Mouse (Mus musculus) CH12.LX (cell line): ENCODE measurements at regions not wholly inside any gene's neighbourhood (a gene's known extent, or its start where the extent isn't known, plus 50 kb on each side); places are given as distances from the start of the nearest gene placed in this dataset.

Experiments used
- DNase-seq: peaks from one replicate; pipeline ENCODE4 v3.0.0-alpha.2; 2013; ENCODE audit errors: extremely low read depth
- H3K27ac ChIP-seq: 2 replicates; pipeline ENCODE4 v1.5.1; 2012; ENCODE audit warnings: low read depth, mild to moderate bottlenecking, control low read depth, moderate library complexity; ENCODE audit not compliant: insufficient read depth
- H3K27me3 ChIP-seq: replicated peaks from 2 replicates; pipeline ENCODE3; 2012; ENCODE audit warnings: inconsistent platforms
- H3K36me3 ChIP-seq, 2 experiments: replicated peaks in 1 of 2; 2 replicates each; pipeline versions ENCODE3 to v1.6.1; 2012; ENCODE audit warnings: inconsistent platforms in 1 of 2, low read length in 1 of 2, mild to moderate bottlenecking in 1 of 2, mixed read lengths in 1 of 2, moderate library complexity in 1 of 2; ENCODE audit not compliant: control insufficient read depth in 1 of 2, insufficient read depth in 1 of 2
- H3K4me1 ChIP-seq, 2 experiments: 2 replicates each; pipeline ENCODE4 v1.6.1; 2012; ENCODE audit warnings: inconsistent platforms in 1 of 2, moderate library complexity in 1 of 2; ENCODE audit not compliant: insufficient read depth in 2 of 2, control insufficient read depth in 1 of 2
- H3K4me2 ChIP-seq: 2 replicates; pipeline ENCODE4 v1.6.1; 2012; ENCODE audit warnings: low read depth, mild to moderate bottlenecking, control low read depth; ENCODE audit not compliant: poor library complexity, insufficient read depth, severe bottlenecking
- H3K4me3 ChIP-seq, 3 experiments: fragments of 150-350 bp in 1 of 3; sonication (generic) in 1 of 3; replicated peaks in 1 of 3; 2 replicates each; pipeline versions ENCODE3 to v1.5.1; 2011 to 2012; ENCODE audit warnings: low read depth in 2 of 3, low read length in 2 of 3, mild to moderate bottlenecking in 2 of 3, moderate library complexity in 2 of 3, control low read depth in 1 of 3, improper control_type of control experiment in 1 of 3, inconsistent platforms in 1 of 3, mixed read lengths in 1 of 3; ENCODE audit not compliant: poor library complexity in 1 of 3
- H3K79me2 ChIP-seq: replicated peaks from 2 replicates; pipeline ENCODE4 v1.6.1; 2012; ENCODE audit warnings: mild to moderate bottlenecking, moderate library complexity; ENCODE audit not compliant: control insufficient read depth, poor library complexity, insufficient read depth, severe bottlenecking; ENCODE audit errors: extremely low read depth
- H3K9ac ChIP-seq: 2 replicates; pipeline ENCODE4 v1.6.1; 2012; ENCODE audit warnings: low read depth, mild to moderate bottlenecking, control low read depth, moderate library complexity; ENCODE audit not compliant: insufficient read depth
- H3K9me3 ChIP-seq: replicated peaks from 2 replicates; pipeline ENCODE3; 2012; ENCODE audit warnings: low read length, inconsistent platforms, mixed read lengths
- CTCF ChIP-seq, 2 experiments: IDR thresholded peaks in 1 of 2; conservative IDR thresholded peaks in 1 of 2; 2 replicates each; pipeline ENCODE4 v1.5.1; 2011 to 2012; ENCODE audit warnings: low read depth in 2 of 2, low read length in 2 of 2, improper control_type of control experiment in 1 of 2, inconsistent platforms in 1 of 2, mild to moderate bottlenecking in 1 of 2, moderate library complexity in 1 of 2
- RAD21 ChIP-seq: IDR thresholded peaks from 2 replicates; pipeline ENCODE4 v1.6.1; 2011; ENCODE audit warnings: low read depth, mild to moderate bottlenecking, low read length, improper control_type of control experiment, moderate library complexity
- SIN3A ChIP-seq: IDR thresholded peaks from 2 replicates; pipeline ENCODE4 v1.6.1; 2012; ENCODE audit warnings: low read length, improper control_type of control experiment, inconsistent platforms
- UBTF ChIP-seq: IDR thresholded peaks from 2 replicates; pipeline ENCODE4 v1.6.1; 2012; ENCODE audit warnings: low read depth, mild to moderate bottlenecking, inconsistent platforms, low read length, improper control_type of control experiment, moderate library complexity
- ZNF384 ChIP-seq: IDR thresholded peaks from 2 replicates; pipeline ENCODE4 v1.6.1; 2012; ENCODE audit warnings: low read depth, low read length, improper control_type of control experiment, inconsistent platforms
- dilution Hi-C: fragments of 300-500 bp; cut with MboI; formaldehyde crosslinking; loops from 2 replicates; pipeline ENCODE4 v1.14.3; 2020; ENCODE audit warnings: low sequenced_read_pairs; ENCODE audit not compliant: extremely low pct_unique_long_range_greater_than_20kb, extremely low pct_ligation_motif_present
- in situ Hi-C: fragments of 300-500 bp; cut with MboI; formaldehyde crosslinking; loops from 3 replicates; pipeline ENCODE4 v1.14.3; 2019; ENCODE audit warnings: low sequenced_read_pairs, low pct_ligation_motif_present, low pct_unique_long_range_greater_than_20kb, mixed read lengths

DNA sequence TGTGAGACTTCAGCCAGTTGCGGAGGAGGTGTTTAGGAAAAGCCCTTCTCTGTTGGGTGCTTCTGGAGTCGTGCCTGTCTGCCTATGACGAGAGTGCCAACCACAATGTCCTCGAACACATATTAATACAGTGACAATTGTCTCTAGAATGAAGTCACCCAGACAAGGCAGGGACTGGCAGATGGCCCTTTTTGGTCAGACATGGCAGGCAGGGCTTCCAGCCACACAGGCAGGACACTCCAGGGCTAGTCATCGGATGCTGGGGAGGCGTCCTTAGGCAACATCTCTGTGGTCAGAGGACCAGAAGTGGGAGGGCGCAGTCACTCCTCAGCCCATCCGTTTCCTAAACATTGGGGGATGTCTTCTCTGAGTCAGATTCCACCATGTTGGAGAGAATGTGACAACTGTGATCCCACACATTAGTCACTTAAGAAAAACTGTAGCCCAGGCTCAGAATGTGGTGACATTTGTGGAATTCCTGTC is 53.0 kb upstream of the Itga11 start:
- no peak overlapping the region for H3K4me2 ChIP-seq
- dilution Hi-C loops: no loop called here

DNA sequence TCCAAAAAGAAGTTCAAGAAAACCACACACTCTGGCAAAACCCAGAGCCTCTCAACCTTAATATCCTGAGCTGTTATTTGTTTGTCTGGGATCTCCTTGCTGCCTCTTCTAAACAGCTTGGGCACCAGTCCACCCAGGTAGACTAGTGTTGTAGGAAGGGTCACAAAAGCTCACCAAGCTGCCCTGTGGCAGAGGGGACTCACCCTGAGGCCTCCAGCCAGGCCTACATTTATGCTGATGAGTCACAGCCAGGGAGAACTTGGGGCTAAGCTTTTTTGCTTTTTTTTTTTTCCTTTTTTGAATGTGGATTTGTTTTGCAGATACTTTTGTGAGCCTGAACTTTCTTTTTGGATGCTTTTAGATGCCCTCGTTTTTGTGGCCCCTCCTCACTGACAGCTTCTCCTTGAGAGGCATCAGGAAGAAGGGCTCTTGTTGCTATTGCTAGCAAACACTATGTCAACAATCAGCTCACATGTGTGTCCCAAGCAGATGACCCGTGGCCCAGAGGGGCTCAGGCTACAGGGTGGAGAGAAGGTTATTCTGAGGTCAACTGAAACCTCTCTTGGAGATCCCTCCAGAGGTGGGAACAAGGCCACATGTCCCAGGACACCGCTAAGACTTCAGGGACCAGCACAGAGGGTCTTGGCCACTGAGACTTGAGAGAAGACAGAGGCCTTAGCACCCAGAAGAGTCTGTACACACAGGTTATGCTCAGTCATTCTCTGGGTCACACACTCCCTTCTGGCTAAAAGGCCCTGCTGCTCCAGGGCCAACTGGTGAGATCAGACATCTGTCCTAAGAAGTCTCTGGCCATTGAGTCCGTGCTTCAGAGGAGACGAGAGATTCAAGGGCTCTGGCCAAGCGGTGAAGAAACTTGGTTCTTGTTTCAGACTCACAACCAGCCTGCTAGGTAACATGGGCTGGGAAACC is 50.3 kb upstream of the Itga11 start:
- no peak overlapping the region for H3K27ac ChIP-seq
- H3K27me3 ChIP-seq: no peaks in the 10 kb centered on the region
- no peak for DNase-seq
- in situ Hi-C loops: loop anchor here (10.0 kb wide), 2 partner anchors 87 to 147 kb away; no protein-coding TSS in a partner anchor
- no peaks in the 10 kb centered on the region for H3K79me2 ChIP-seq
- TF ChIP-seq RAD21: no peak
- peak; percentile 61 for TF ChIP-seq ZNF384
- no peaks in the 10 kb centered on the region for H3K36me3 ChIP-seq
- H3K4me3 ChIP-seq: no peak overlapping the region
- dilution Hi-C loops: no loop called here
- H3K9me3 ChIP-seq: no peaks in the 10 kb centered on the region
- H3K9ac ChIP-seq: no peak overlapping the region; the same call in 1 of the 2 replicates
- peaks cover 3 to 25% of the 10 kb centered on the region in 2 experiments; a peak in 3 of 4 replicates for H3K4me1 ChIP-seq
- H3K4me2 ChIP-seq: no peak overlapping the region

More for the DNA sequence above, 53.0 kb upstream of the Itga11 start:
- no peak overlapping the region for H3K27ac ChIP-seq
- H3K79me2 ChIP-seq: no peaks in the 10 kb centered on the region
- peaks cover 3 to 25% of the 10 kb centered on the region in 2 experiments; a peak in 3 of 4 replicates for H3K4me1 ChIP-seq
- in situ Hi-C loops: loop anchor here (10.0 kb wide), 2 partner anchors 90 to 150 kb away; no protein-coding TSS in a partner anchor
- H3K4me3 ChIP-seq: no peak overlapping the region
- no peak for TF ChIP-seq UBTF
- no peak for TF ChIP-seq CTCF (conservative IDR thresholded peaks at IDR 0.05 in 1 of 2, IDR thresholded peaks at IDR 0.05 in 1 of 2; ENCODE audit: low read depth in 2 of 2, low read length in 2 of 2)
- no peak for TF ChIP-seq SIN3A
- TF ChIP-seq, all 38 proteins: peak for 0
- H3K36me3 ChIP-seq: no peaks in the 10 kb centered on the region
- H3K27me3 ChIP-seq: peaks cover 3% of the 10 kb centered on the region
- no peaks in the 10 kb centered on the region for H3K9me3 ChIP-seq
- H3K9ac ChIP-seq: no peak overlapping the region
- no peak for DNase-seq
